Mouse (Mus musculus) lung, embryonic 14.5 days (tissue): ENCODE data around the gene Stim2. TPM values are rescaled to one million over a fixed set of nuclear protein-coding genes. Genes with fewer than 3 reads are reported as not detected.
A peak's percentile ranks its signal among the peaks of the same experiment; 100 is the strongest.

Experiments
- ATAC-seq: fragments of 200-750 bp; cut with Nextera tagmentation; 2 replicates; pipeline ENCODE4 v1.8.0; 2017; ENCODE audit warnings: mild to moderate bottlenecking, moderate TSS enrichment, moderate library complexity; ENCODE audit not compliant: insufficient read depth
- DNase-seq: peaks from one replicate; pipeline ENCODE4 v3.0.0-alpha.2; 2015
- H3K27ac ChIP-seq: fragments of 300-500 bp; sonication (generic); 2 replicates; pipeline ENCODE4 v1.5.1; 2014; ENCODE audit warnings: low read depth, mild to moderate bottlenecking, moderate library complexity
- H3K27me3 ChIP-seq: fragments of 300-500 bp; sonication (generic); 2 replicates; pipeline ENCODE4 v1.6.1; 2014; ENCODE audit warnings: low read length, control low read depth; ENCODE audit not compliant: insufficient read depth
- H3K36me3 ChIP-seq: fragments of 300-500 bp; sonication (generic); 2 replicates; pipeline ENCODE4 v1.6.1; 2014; ENCODE audit warnings: control low read depth; ENCODE audit not compliant: insufficient read depth
- H3K4me1 ChIP-seq: fragments of 300-500 bp; sonication (generic); 2 replicates; pipeline ENCODE4 v1.6.1; 2014; ENCODE audit warnings: antibody characterized with exemption, control low read depth; ENCODE audit not compliant: insufficient read depth
- H3K4me2 ChIP-seq: fragments of 300-500 bp; sonication (generic); 2 replicates; pipeline ENCODE4 v1.6.1; 2014; ENCODE audit warnings: mild to moderate bottlenecking
- H3K4me3 ChIP-seq: fragments of 300-500 bp; sonication (generic); 2 replicates; pipeline ENCODE4 v1.5.1; 2014; ENCODE audit warnings: low read depth, low read length
- H3K9ac ChIP-seq: fragments of 300-500 bp; sonication (generic); 2 replicates; pipeline ENCODE4 v1.6.1; 2014
- H3K9me3 ChIP-seq: fragments of 300-500 bp; sonication (generic); 2 replicates; pipeline ENCODE4 v1.6.1; 2016; ENCODE audit warnings: low read depth, low read length, control low read depth
- CTCF ChIP-seq: IDR thresholded peaks from 2 replicates; pipeline ENCODE4 v1.5.1; 2016; ENCODE audit warnings: antibody characterized with exemption, low read depth
- WGBS: fragments of 180-500 bp; shearing (Covaris S2); extraction: QIAGEN DNeasy Blood & Tissue Kit; methylation state at CpG from one replicate; pipeline ENCODE4 v1.1.7; 2014; 5-methylcytosine and 5-hydroxymethylcytosine counted together
- polyA plus RNA-seq: library from polyadenylated mRNA; unstranded; fragments of >200 nt; fragmentation: Nextera tagmentation; extraction: Ambion mirVana; gene quantifications from 2 replicates; pipeline ENCODE4 v1.2.1, GENCODE M21; 2014

Gene Stim2
- polyA plus RNA-seq, 1 experiment from 2014 or later: 28.2 TPM

GRCm38 (mm10) chr5:53992616-53993015, 5.7 kb upstream of the Stim2 start:
- H3K27ac ChIP-seq: no peak overlapping the region
- WGBS: 68% methylated on average over 7 of the region's 7 CpGs
- no peak overlapping the region for H3K9ac ChIP-seq
- no peaks in the 10 kb centered on the region for H3K9me3 ChIP-seq
- no peaks in the 10 kb centered on the region for H3K4me1 ChIP-seq
- H3K36me3 ChIP-seq: no peaks in the 10 kb centered on the region
- ATAC-seq (no peak), DNase-seq (no peak)
- no peak overlapping the region for H3K4me3 ChIP-seq
- no peak overlapping the region for H3K4me2 ChIP-seq
- TF ChIP-seq CTCF: no peak
- H3K27me3 ChIP-seq: no peaks in the 10 kb centered on the region

- Histone ChIP-seq H3K36me3 (no peaks in the 10 kb centered on the region), H3K9me3 (no peaks in the 10 kb centered on the region), H3K4me2 (peak overlapping the region; percentile 79), H3K9ac (no peak overlapping the region), H3K4me1 (no peaks in the 10 kb centered on the region), H3K27me3 (no peaks in the 10 kb centered on the region), H3K4me3 (peak overlapping the region; percentile 51; the same call in 1 of the 2 replicates), H3K27ac (no peak overlapping the region)
- ATAC-seq (no peak), DNase-seq (no peak)
- no peak for TF ChIP-seq CTCF
- WGBS: 50% methylated on average over 4 of the region's 4 CpGs
Observed at GRCm38 (mm10) chr5:53994576-53994975, 3.7 kb upstream of the Stim2 start.

- ATAC-seq (peak; percentile 14; the same call in 1 of the 2 replicates), DNase-seq (peak; percentile 81)
- TF ChIP-seq CTCF: no peak
- Histone ChIP-seq H3K4me3 (peak overlapping the region; percentile 51), H3K4me1 (no peaks in the 10 kb centered on the region), H3K9ac (peak overlapping the region; percentile 52), H3K4me2 (peak overlapping the region; percentile 79), H3K27me3 (no peaks in the 10 kb centered on the region), H3K27ac (no peak overlapping the region), H3K36me3 (no peaks in the 10 kb centered on the region), H3K9me3 (no peaks in the 10 kb centered on the region)
- under 1% methylated on average over 34 of the region's 34 CpGs for WGBS
Observed at GRCm38 (mm10) chr5:53995316-53995715, 3.0 kb upstream of the Stim2 start.

- no peaks in the 10 kb centered on the region for H3K36me3 ChIP-seq
- H3K4me3 ChIP-seq: no peak overlapping the region
- no peaks in the 10 kb centered on the region for H3K27me3 ChIP-seq
- H3K9ac ChIP-seq: no peak overlapping the region
- ATAC-seq (no peak), DNase-seq (no peak)
- no peak for TF ChIP-seq CTCF
- H3K27ac ChIP-seq: no peak overlapping the region
- WGBS: 84% methylated on average over 6 of the region's 6 CpGs
- H3K4me2 ChIP-seq: no peak overlapping the region
- 0 out of 2 replicates have a peak, but pooled peaks cover 2% of the 10 kb centered on the region for H3K4me1 ChIP-seq
- no peaks in the 10 kb centered on the region for H3K9me3 ChIP-seq
Observed at GRCm38 (mm10) chr5:53996822-53997221, 1.5 kb upstream of the Stim2 start.

- TF ChIP-seq CTCF: peak; percentile 14; the same call in 1 of the 2 replicates
- WGBS: 0% methylated on average over 53 of the region's 76 CpGs
- ATAC-seq: peak; percentile 44
- Histone ChIP-seq H3K9ac (peak overlapping the region; percentile 91), H3K36me3 (no peaks in the 10 kb centered on the region), H3K4me1 (0 out of 2 replicates have a peak, but pooled peaks cover 2% of the 10 kb centered on the region), H3K27me3 (no peaks in the 10 kb centered on the region), H3K4me2 (peak overlapping the region; percentile 94), H3K27ac (peak overlapping the region; percentile 92), H3K4me3 (peak overlapping the region; percentile 91), H3K9me3 (no peaks in the 10 kb centered on the region)
- DNase-seq: peak; percentile 75
Observed at GRCm38 (mm10) chr5:53998743-53999460, 603 bp downstream of the Stim2 start.

- Histone ChIP-seq H3K9me3 (no peaks in the 10 kb centered on the region), H3K9ac (peak overlapping the region; percentile 91), H3K4me2 (peak overlapping the region; percentile 94), H3K36me3 (no peaks in the 10 kb centered on the region), H3K27me3 (no peaks in the 10 kb centered on the region), H3K4me3 (peak overlapping the region; percentile 91), H3K27ac (peak overlapping the region; percentile 92), H3K4me1 (0 out of 2 replicates have a peak, but pooled peaks cover 2% of the 10 kb centered on the region)
- ATAC-seq (no peak), DNase-seq (no peak)
- 1% methylated on average over 6 of the region's 6 CpGs for WGBS
- 0 out of 2 replicates have a peak, but pooled peaks have one; percentile 3 for TF ChIP-seq CTCF
Observed at GRCm38 (mm10) chr5:53999461-53999770, 1.1 kb downstream of the Stim2 start.

GRCm38 (mm10) chr5:53999831-54000230, 1.5 kb downstream of the Stim2 start:
- Histone ChIP-seq H3K4me1 (0 out of 2 replicates have a peak, but pooled peaks cover 3% of the 10 kb centered on the region), H3K27ac (no peak overlapping the region), H3K4me2 (peak overlapping the region; percentile 94), H3K9me3 (no peaks in the 10 kb centered on the region), H3K36me3 (no peaks in the 10 kb centered on the region), H3K27me3 (no peaks in the 10 kb centered on the region), H3K9ac (peak overlapping the region; percentile 91), H3K4me3 (peak overlapping the region; percentile 91)
- peak; percentile 71 for DNase-seq
- no peak for ATAC-seq
- 0% methylated on average over 2 of the region's 2 CpGs for WGBS
- TF ChIP-seq CTCF: no peak
